ENCODE assay signal across 10 mouse cellular contexts in the genomic region with DNA sequence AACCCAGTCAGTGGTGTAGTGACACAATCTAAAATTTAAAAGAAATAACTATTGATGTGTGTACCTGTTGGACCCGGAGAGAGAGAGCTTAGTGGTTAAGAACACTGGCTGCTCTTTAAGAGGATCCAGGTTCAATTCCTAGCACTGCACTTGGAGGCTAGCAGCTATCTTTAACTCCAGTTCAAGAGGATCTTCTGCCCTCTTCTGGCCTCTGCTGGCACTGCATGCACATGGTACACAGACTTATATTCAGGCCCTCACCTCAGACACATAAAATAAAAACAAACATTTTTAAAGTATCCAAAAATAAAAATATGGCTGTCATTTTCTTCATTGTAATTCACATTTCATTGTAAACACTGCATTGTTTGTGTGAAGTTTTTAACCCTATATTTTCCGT. TPM values are rescaled to one million over a fixed set of nuclear protein-coding genes. Genes with fewer than 3 reads are reported as not detected.
DNase-seq lines count a peak whose midpoint lies in the region; ATAC-seq and TF ChIP-seq lines count a peak whose summit lies in the region.
"Had no signal": no experiment of that assay in that cellular context is flagged by ENCODE, and none has a peak within 500 bp of the region (broad histone marks: within the 10 kb centered on the region; RNA-seq: fewer than 3 reads in every experiment).

No protein-coding gene starts in this region.

- TF ChIP-seq CTCF in lung, embryonic 14.5 days (IDR thresholded peaks at IDR 0.05; ENCODE audit: low read depth) = peak; percentile 51

- H3K36me3 ChIP-seq in embryonic facial prominence, embryonic 11.5 days (replicated peaks; ENCODE audit: control insufficient read depth, insufficient read depth, low read depth, low read length) = no peaks in the 10 kb centered on the region
- no peaks in the 10 kb centered on the region for H3K36me3 ChIP-seq in embryonic facial prominence, embryonic 10.5 days (replicated peaks)
- H3K36me3 ChIP-seq in lung, embryonic 14.5 days (ENCODE audit: insufficient read depth) = no peaks in the 10 kb centered on the region

- no peak overlapping the region for H3K9ac ChIP-seq in embryonic facial prominence, embryonic 11.5 days (replicated peaks; ENCODE audit: low read length)
- H3K9ac ChIP-seq in lung, embryonic 14.5 days = no peak overlapping the region

- H3K27me3 ChIP-seq in embryonic facial prominence, embryonic 11.5 days (ENCODE audit: control insufficient read depth, insufficient read depth, low read length) = no peaks in the 10 kb centered on the region
- H3K27me3 ChIP-seq in embryonic facial prominence, embryonic 10.5 days (replicated peaks; ENCODE audit: low read depth, poor library complexity, severe bottlenecking) = no peaks in the 10 kb centered on the region
- no peaks in the 10 kb centered on the region for H3K27me3 ChIP-seq in lung, embryonic 14.5 days (ENCODE audit: insufficient read depth, low read length)

- no peak overlapping the region for H3K4me3 ChIP-seq in embryonic facial prominence, embryonic 11.5 days (ENCODE audit: low read depth, low read length)
- H3K4me3 ChIP-seq in embryonic facial prominence, embryonic 10.5 days = no peak overlapping the region
- no peak overlapping the region for H3K4me3 ChIP-seq in lung, embryonic 14.5 days (ENCODE audit: low read depth, low read length)

- H3K4me1 ChIP-seq in embryonic facial prominence, embryonic 11.5 days (ENCODE audit: control insufficient read depth, insufficient read depth, low read length) = no peaks in the 10 kb centered on the region
- peaks cover 22% of the 10 kb centered on the region for H3K4me1 ChIP-seq in embryonic facial prominence, embryonic 10.5 days
- H3K4me1 ChIP-seq in lung, embryonic 14.5 days (ENCODE audit: insufficient read depth) = 0 out of 2 replicates have a peak, but pooled peaks cover 2% of the 10 kb centered on the region

- no peak overlapping the region for H3K27ac ChIP-seq in embryonic facial prominence, embryonic 11.5 days (replicated peaks; ENCODE audit: low read depth, low read length)
- H3K27ac ChIP-seq in embryonic facial prominence, embryonic 10.5 days (replicated peaks) = no peak overlapping the region
- no peak overlapping the region for H3K27ac ChIP-seq in lung, embryonic 14.5 days (ENCODE audit: low read depth)

- intact Hi-C loops in left cerebral cortex, postnatal 36 days (cut with DNase I) = no loop called here

- WGBS in embryonic facial prominence, embryonic 11.5 days = 93% methylated on average over 2 of the region's 2 CpGs
- 91% methylated on average over 2 of the region's 2 CpGs for WGBS in embryonic facial prominence, embryonic 10.5 days
- 97% methylated on average over 2 of the region's 2 CpGs for WGBS in lung, embryonic 14.5 days

- H3K9me3 ChIP-seq in embryonic facial prominence, embryonic 11.5 days (replicated peaks; ENCODE audit: control insufficient read depth, low read length) = no peaks in the 10 kb centered on the region
- H3K9me3 ChIP-seq in embryonic facial prominence, embryonic 10.5 days = no peaks in the 10 kb centered on the region
- H3K9me3 ChIP-seq in lung, embryonic 14.5 days (ENCODE audit: low read depth, low read length) = no peaks in the 10 kb centered on the region

- ATAC-seq in embryonic facial prominence, embryonic 11.5 days (replicated peaks; ENCODE audit: insufficient number of reproducible peaks, low FRiP score, low TSS enrichment, low read depth) = no peak
- ATAC-seq in lung, embryonic 14.5 days (ENCODE audit: insufficient read depth) = no peak

- DNase-seq in embryonic facial prominence, embryonic 11.5 days (ENCODE audit: low spot score) = peak; percentile 19
- DNase-seq in embryonic facial prominence, embryonic 10.5 days (ENCODE audit: low spot score) = no peak
- peak; percentile 39 for DNase-seq in lung, embryonic 14.5 days
- DNase-seq in lung, postnatal 25 days (ENCODE audit: low spot score) = no peak
- DNase-seq in c-Kit-positive CD71-negative TER-119-negative erythroid progenitor cells, embryonic 14.5 days (ENCODE audit: low read depth) = peak; percentile 22
- DNase-seq in thymus, postnatal 0 days (ENCODE audit: low spot score) = peak; percentile 16
- DNase-seq in layer of hippocampus, adult 11-12 months (ENCODE audit: low spot score) = no peak
- no peak for DNase-seq in left cerebral cortex, postnatal 36 days (ENCODE audit: low spot score in 2 of 2)
- DNase-seq: right cerebral cortex, postnatal 14 days had no signal

- H3K4me2 ChIP-seq in embryonic facial prominence, embryonic 11.5 days (ENCODE audit: low read depth, low read length) = no peak overlapping the region
- no peak overlapping the region for H3K4me2 ChIP-seq in lung, embryonic 14.5 days

RNA-seq across cellular contexts. Expression of gene Galnt15, which starts 27.9 kb away (rescaled TPM):
- 0.04 and 0.20 TPM in 2 replicates for polyA plus RNA-seq in embryonic facial prominence, embryonic 11.5 days (2014; fragmentation: Nextera tagmentation; extraction: Ambion mirVana)
- polyA plus RNA-seq in embryonic facial prominence, embryonic 10.5 days (2016; fragmentation: Nextera tagmentation; extraction: Ambion mirVana) = 0.04 and 0.15 TPM in 2 replicates
- polyA plus RNA-seq in lung, embryonic 14.5 days (2014; fragmentation: Nextera tagmentation; extraction: Ambion mirVana) = 0.08 and 0.18 TPM in 2 replicates
- 0.82 and 0.86 TPM in 2 replicates for polyA plus RNA-seq in thymus, postnatal 0 days (2015; fragmentation: Nextera tagmentation; extraction: Ambion mirVana)
- 1 to 10 TPM; 2.6 to 2.7 TPM for total RNA-seq in left cerebral cortex, postnatal 36 days (2021)
- total RNA-seq: megakaryocyte, adult 5-6 weeks had no signal

RNA-seq across cellular contexts. Expression of gene Oxnad1, which starts 28.5 kb away (rescaled TPM):
- polyA plus RNA-seq in embryonic facial prominence, embryonic 11.5 days (2014; fragmentation: Nextera tagmentation; extraction: Ambion mirVana) = 14.7 and 19.3 TPM in 2 replicates
- 20.1 and 21.2 TPM in 2 replicates for polyA plus RNA-seq in embryonic facial prominence, embryonic 10.5 days (2016; fragmentation: Nextera tagmentation; extraction: Ambion mirVana)
- 15.9 and 24.8 TPM in 2 replicates for polyA plus RNA-seq in lung, embryonic 14.5 days (2014; fragmentation: Nextera tagmentation; extraction: Ambion mirVana)
- 17.2 and 19.2 TPM in 2 replicates for polyA plus RNA-seq in thymus, postnatal 0 days (2015; fragmentation: Nextera tagmentation; extraction: Ambion mirVana)
- 10 to 100 TPM; 13.6 to 15.3 TPM for total RNA-seq in left cerebral cortex, postnatal 36 days (2021)

RNA-seq across cellular contexts. Expression of gene Dph3, which starts 28.9 kb away (rescaled TPM):
- polyA plus RNA-seq in embryonic facial prominence, embryonic 11.5 days (2014; fragmentation: Nextera tagmentation; extraction: Ambion mirVana) = 95.7 and 96.1 TPM in 2 replicates
- polyA plus RNA-seq in embryonic facial prominence, embryonic 10.5 days (2016; fragmentation: Nextera tagmentation; extraction: Ambion mirVana) = 98.8 and 102 TPM in 2 replicates
- polyA plus RNA-seq in lung, embryonic 14.5 days (2014; fragmentation: Nextera tagmentation; extraction: Ambion mirVana) = 89.8 and 90.8 TPM in 2 replicates
- 88.7 and 91.6 TPM in 2 replicates for polyA plus RNA-seq in thymus, postnatal 0 days (2015; fragmentation: Nextera tagmentation; extraction: Ambion mirVana)
- 10 to 100 TPM; 42.7 to 44.5 TPM for total RNA-seq in left cerebral cortex, postnatal 36 days (2021)

Comparison
In these comparisons a context has a peak if more than half of its experiments do, and no peak if none do; other contexts are left out.
1. DNase-seq: peak in embryonic facial prominence, embryonic 11.5 days (single experiment), lung, embryonic 14.5 days (single experiment), c-Kit-positive CD71-negative TER-119-negative erythroid progenitor cells, embryonic 14.5 days (single experiment) and thymus, postnatal 0 days (single experiment); none in embryonic facial prominence, embryonic 10.5 days (single experiment), lung, postnatal 25 days (single experiment), layer of hippocampus, adult 11-12 months (single experiment) and left cerebral cortex, postnatal 36 days (0 of 2).